Comparison of ENCODE assay signal across 8 mouse cellular contexts in the genomic region with DNA sequence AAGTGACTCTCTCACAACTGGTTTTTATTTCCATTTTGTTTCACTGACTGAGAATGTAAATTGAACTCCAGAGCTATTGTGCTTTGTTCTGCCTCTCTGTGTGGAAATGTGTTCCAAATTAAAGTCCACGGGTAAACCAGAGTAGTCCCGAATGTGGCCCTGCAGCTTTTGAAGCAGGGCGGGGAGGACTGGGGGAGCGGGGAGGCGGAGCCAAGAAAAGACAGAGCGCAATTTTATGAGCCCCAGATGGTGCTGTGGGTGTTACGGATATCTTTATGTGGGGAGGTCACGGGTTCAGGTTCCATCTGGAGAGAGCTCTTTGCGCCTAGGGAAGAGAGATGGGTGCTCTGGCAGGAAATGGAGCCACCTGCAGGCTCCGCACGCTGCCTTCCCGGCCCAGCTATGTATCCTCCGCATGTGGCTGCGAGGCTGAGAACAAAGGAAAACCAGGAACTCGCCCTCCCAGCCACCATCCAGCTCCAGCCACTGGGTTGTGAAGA. TPM values are rescaled to one million over a fixed set of nuclear protein-coding genes. Genes with fewer than 3 reads are reported as not detected.
DNase-seq lines count a peak whose midpoint lies in the region; ATAC-seq and TF ChIP-seq lines count a peak whose summit lies in the region.

No protein-coding gene starts in this region.

- 2% methylated on average over 15 of the region's 15 CpGs for WGBS in embryonic facial prominence, embryonic 10.5 days
- WGBS in heart, embryonic 12.5 days = 7% methylated on average over 15 of the region's 15 CpGs
- WGBS in kidney, postnatal 0 days = 1% methylated on average over 15 of the region's 15 CpGs
- 2% methylated on average over 15 of the region's 15 CpGs for WGBS in limb, embryonic 15.5 days
- under 1% methylated on average over 15 of the region's 15 CpGs for WGBS in neural tube, embryonic 14.5 days

- TF ChIP-seq CTCF in kidney, postnatal 0 days (IDR thresholded peaks at IDR 0.05; ENCODE audit: low read depth) = peak; percentile 49

- H3K9me3 ChIP-seq in embryonic facial prominence, embryonic 10.5 days = no peaks in the 10 kb centered on the region
- H3K9me3 ChIP-seq in heart, embryonic 12.5 days (replicated peaks) = no peaks in the 10 kb centered on the region
- H3K9me3 ChIP-seq in kidney, postnatal 0 days (replicated peaks; ENCODE audit: low read length) = no peaks in the 10 kb centered on the region
- H3K9me3 ChIP-seq in limb, embryonic 15.5 days = no peaks in the 10 kb centered on the region
- no peaks in the 10 kb centered on the region for H3K9me3 ChIP-seq in neural tube, embryonic 14.5 days (ENCODE audit: control insufficient read depth, low read length)

- H3K9ac ChIP-seq in heart, embryonic 12.5 days = peak overlapping the region; percentile 44
- H3K9ac ChIP-seq in kidney, postnatal 0 days (ENCODE audit: low read depth, low read length) = no peak overlapping the region
- H3K9ac ChIP-seq in limb, embryonic 15.5 days = no peak overlapping the region
- H3K9ac ChIP-seq in neural tube, embryonic 14.5 days (replicated peaks; ENCODE audit: low read depth, low read length) = peak overlapping the region; percentile 34; the same call in 1 of the 2 replicates

- DNase-seq in R1 (ENCODE audit: low read depth, low spot score) = peak; percentile 55
- peak; percentile 92 for DNase-seq in embryonic facial prominence, embryonic 10.5 days (ENCODE audit: low spot score)
- DNase-seq in kidney, postnatal 0 days (ENCODE audit: low spot score) = peak; percentile 84
- peak; percentile 31 to 64 for DNase-seq in thymus, postnatal 36 days
- no peak for DNase-seq in B cell, adult 2 months

- no peak for ATAC-seq in heart, embryonic 12.5 days (ENCODE audit: insufficient number of reproducible peaks, low FRiP score)
- ATAC-seq in kidney, postnatal 0 days (replicated peaks; ENCODE audit: low FRiP score, low read depth) = peak; percentile 54; the same call in 1 of the 2 replicates
- ATAC-seq in limb, embryonic 15.5 days (ENCODE audit: insufficient number of reproducible peaks, low FRiP score, low TSS enrichment, low read depth) = peak; percentile 74
- peak; percentile 89 for ATAC-seq in neural tube, embryonic 14.5 days (ENCODE audit: low read depth)

- peaks cover 37% of the 10 kb centered on the region for H3K4me1 ChIP-seq in embryonic facial prominence, embryonic 10.5 days
- peaks cover 5% of the 10 kb centered on the region; the same call in 1 of the 2 replicates for H3K4me1 ChIP-seq in heart, embryonic 12.5 days (replicated peaks)
- peaks cover 6% of the 10 kb centered on the region; the same call in 1 of the 2 replicates for H3K4me1 ChIP-seq in kidney, postnatal 0 days (replicated peaks; ENCODE audit: insufficient read depth, low read length)
- peaks cover 22% of the 10 kb centered on the region for H3K4me1 ChIP-seq in limb, embryonic 15.5 days
- H3K4me1 ChIP-seq in neural tube, embryonic 14.5 days (ENCODE audit: control insufficient read depth, insufficient read depth, low read length) = peaks cover 12% of the 10 kb centered on the region

- H3K36me3 ChIP-seq in embryonic facial prominence, embryonic 10.5 days (replicated peaks) = no peaks in the 10 kb centered on the region
- no peaks in the 10 kb centered on the region for H3K36me3 ChIP-seq in heart, embryonic 12.5 days
- no peaks in the 10 kb centered on the region for H3K36me3 ChIP-seq in kidney, postnatal 0 days (ENCODE audit: insufficient read depth, low read length)
- no peaks in the 10 kb centered on the region for H3K36me3 ChIP-seq in limb, embryonic 15.5 days
- no peaks in the 10 kb centered on the region for H3K36me3 ChIP-seq in neural tube, embryonic 14.5 days (ENCODE audit: control insufficient read depth, insufficient read depth, low read length)

- no peaks in the 10 kb centered on the region for H3K27me3 ChIP-seq in embryonic facial prominence, embryonic 10.5 days (replicated peaks; ENCODE audit: low read depth, poor library complexity, severe bottlenecking)
- no peaks in the 10 kb centered on the region for H3K27me3 ChIP-seq in heart, embryonic 12.5 days (replicated peaks)
- H3K27me3 ChIP-seq in kidney, postnatal 0 days (ENCODE audit: insufficient read depth, low read length) = no peaks in the 10 kb centered on the region
- H3K27me3 ChIP-seq in limb, embryonic 15.5 days = no peaks in the 10 kb centered on the region; the same call in 1 of the 2 replicates
- no peaks in the 10 kb centered on the region for H3K27me3 ChIP-seq in neural tube, embryonic 14.5 days (ENCODE audit: control insufficient read depth, insufficient read depth, low read length)

- H3K4me2 ChIP-seq in heart, embryonic 12.5 days = peak overlapping the region; percentile 64
- peak overlapping the region; percentile 45 for H3K4me2 ChIP-seq in kidney, postnatal 0 days (ENCODE audit: low read length)
- peak overlapping the region; percentile 47 for H3K4me2 ChIP-seq in limb, embryonic 15.5 days
- peak overlapping the region; percentile 43 for H3K4me2 ChIP-seq in neural tube, embryonic 14.5 days (ENCODE audit: low read depth, low read length)

- peak overlapping the region; percentile 88 for H3K27ac ChIP-seq in embryonic facial prominence, embryonic 10.5 days (replicated peaks)
- no peak overlapping the region for H3K27ac ChIP-seq in heart, embryonic 12.5 days (ENCODE audit: poor library complexity, severe bottlenecking)
- H3K27ac ChIP-seq in kidney, postnatal 0 days = no peak overlapping the region
- peak overlapping the region; percentile 90 for H3K27ac ChIP-seq in limb, embryonic 15.5 days
- peak overlapping the region; percentile 55; the same call in 1 of the 2 replicates for H3K27ac ChIP-seq in neural tube, embryonic 14.5 days (ENCODE audit: low read depth, low read length)

- H3K4me3 ChIP-seq in embryonic facial prominence, embryonic 10.5 days = peak overlapping the region; percentile 45
- H3K4me3 ChIP-seq in heart, embryonic 12.5 days = peak overlapping the region; percentile 31
- peak overlapping the region; percentile 0; the same call in 1 of the 2 replicates for H3K4me3 ChIP-seq in kidney, postnatal 0 days (replicated peaks; ENCODE audit: low read depth, low read length)
- peak overlapping the region; percentile 22 for H3K4me3 ChIP-seq in limb, embryonic 15.5 days
- H3K4me3 ChIP-seq in neural tube, embryonic 14.5 days (ENCODE audit: low read depth, low read length) = peak overlapping the region; percentile 12; the same call in 1 of the 2 replicates

RNA-seq across cellular contexts. Expression of a gene that starts 23.8 kb away (rescaled TPM):
- 20.7 and 23.6 TPM in 2 replicates for polyA plus RNA-seq in embryonic facial prominence, embryonic 10.5 days (2016; fragmentation: Nextera tagmentation; extraction: Ambion mirVana)
- polyA plus RNA-seq in heart, embryonic 12.5 days (2016; fragmentation: Nextera tagmentation; extraction: Ambion mirVana) = 28.3 and 30.7 TPM in 2 replicates
- 6.3 and 7.4 TPM in 2 replicates for polyA plus RNA-seq in kidney, postnatal 0 days (2015; fragmentation: Nextera tagmentation; extraction: Ambion mirVana)
- polyA plus RNA-seq in limb, embryonic 15.5 days (2015; fragmentation: Nextera tagmentation; extraction: Ambion mirVana) = 17.4 and 21.7 TPM in 2 replicates
- 1.1 and 2.2 TPM in 2 replicates for polyA plus RNA-seq in neural tube, embryonic 14.5 days (2014; fragmentation: Nextera tagmentation; extraction: Ambion mirVana)

Comparison
In these comparisons a context has a peak if more than half of its experiments do, and no peak if none do; other contexts are left out.
1. DNase-seq: peak in R1 (single experiment), embryonic facial prominence, embryonic 10.5 days (single experiment), kidney, postnatal 0 days (single experiment) and thymus, postnatal 36 days (2 of 2); none in B cell, adult 2 months (0 of 2).
2. H3K27ac ChIP-seq: peak in embryonic facial prominence, embryonic 10.5 days (single experiment), limb, embryonic 15.5 days (single experiment) and neural tube, embryonic 14.5 days (single experiment); none in heart, embryonic 12.5 days (single experiment) and kidney, postnatal 0 days (single experiment).
3. H3K9ac ChIP-seq: peak in heart, embryonic 12.5 days (single experiment) and neural tube, embryonic 14.5 days (single experiment); none in kidney, postnatal 0 days (single experiment) and limb, embryonic 15.5 days (single experiment).
4. Peak in every context shown above with its lines, with median percentiles within 50 percentile points of each other: H3K4me3 ChIP-seq and H3K4me2 ChIP-seq.